Comparison of ENCODE assay signal across 16 mouse cellular contexts in the genomic region with DNA sequence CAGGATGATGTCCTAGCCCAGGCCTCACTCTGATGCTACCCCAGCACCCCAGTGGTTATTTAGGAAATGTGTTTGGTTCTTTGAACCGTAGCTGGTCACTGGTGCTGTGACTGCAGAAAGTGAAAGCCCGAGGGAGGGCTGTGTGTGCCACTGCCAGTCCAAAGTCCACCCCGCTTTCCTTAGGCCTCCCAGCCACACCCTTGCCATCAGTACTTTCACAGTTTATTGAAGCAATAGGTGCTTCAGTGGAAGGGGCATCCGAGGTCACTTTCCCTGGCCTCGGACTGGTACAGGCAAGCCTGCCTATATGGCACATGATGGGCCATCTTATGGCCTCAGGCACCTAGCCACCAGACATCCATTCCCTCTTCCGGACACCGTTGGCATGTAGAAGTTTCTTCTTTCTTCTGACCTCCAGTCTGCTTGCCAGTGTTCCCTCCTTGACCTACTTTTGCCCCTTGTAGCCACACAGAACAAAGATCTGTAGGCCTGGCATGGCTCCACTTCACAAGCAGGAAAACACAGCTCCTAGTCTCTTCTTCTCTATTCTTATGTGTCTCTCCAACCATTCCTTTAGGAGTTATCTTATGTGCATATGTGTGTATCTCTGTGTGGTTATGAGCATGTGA. TPM values are rescaled to one million over a fixed set of nuclear protein-coding genes. Genes with fewer than 3 reads are reported as not detected.
DNase-seq lines count a peak whose midpoint lies in the region; ATAC-seq and TF ChIP-seq lines count a peak whose summit lies in the region.
"Had no signal": no experiment of that assay in that cellular context is flagged by ENCODE, and none has a peak within 500 bp of the region (broad histone marks: within the 10 kb centered on the region; RNA-seq: fewer than 3 reads in every experiment).

No protein-coding gene starts in this region.

- H3K9me3 ChIP-seq in liver, embryonic 13.5 days (replicated peaks): no peaks in the 10 kb centered on the region
- no peaks in the 10 kb centered on the region for H3K9me3 ChIP-seq in stomach, embryonic 16.5 days (replicated peaks; ENCODE audit: control insufficient read depth, low read length)
- no peaks in the 10 kb centered on the region for H3K9me3 ChIP-seq in lung, postnatal 0 days (ENCODE audit: low read length)
- H3K9me3 ChIP-seq: forebrain, embryonic 12.5 days; limb, embryonic 10.5 days; midbrain, embryonic 12.5 days had no signal

- no peak overlapping the region for H3K4me2 ChIP-seq in liver, embryonic 13.5 days
- no peak overlapping the region for H3K4me2 ChIP-seq in stomach, embryonic 16.5 days (ENCODE audit: low read depth, low read length)
- no peak overlapping the region for H3K4me2 ChIP-seq in lung, postnatal 0 days (replicated peaks; ENCODE audit: low read depth, low read length)
- H3K4me2 ChIP-seq: forebrain, embryonic 12.5 days; midbrain, embryonic 12.5 days had no signal

- no peak overlapping the region for H3K4me3 ChIP-seq in liver, embryonic 13.5 days (replicated peaks)
- H3K4me3 ChIP-seq in stomach, embryonic 16.5 days (replicated peaks; ENCODE audit: low read length): no peak overlapping the region
- H3K4me3 ChIP-seq in lung, postnatal 0 days (ENCODE audit: low read depth, low read length): no peak overlapping the region
- H3K4me3 ChIP-seq: forebrain, embryonic 12.5 days; limb, embryonic 10.5 days; midbrain, embryonic 12.5 days had no signal

- no peak for TF ChIP-seq EP300 in lung, postnatal 0 days (IDR thresholded peaks at IDR 0.05)

- H3K27me3 ChIP-seq in liver, embryonic 13.5 days: no peaks in the 10 kb centered on the region
- H3K27me3 ChIP-seq in stomach, embryonic 16.5 days (ENCODE audit: control insufficient read depth, insufficient read depth, low read length): no peaks in the 10 kb centered on the region
- H3K27me3 ChIP-seq in lung, postnatal 0 days (replicated peaks; ENCODE audit: insufficient read depth, low read length): no peaks in the 10 kb centered on the region
- H3K27me3 ChIP-seq: forebrain, embryonic 12.5 days; midbrain, embryonic 12.5 days had no signal

- ATAC-seq in liver, embryonic 13.5 days (ENCODE audit: low read depth): 0 out of 2 replicates have a peak, but pooled peaks have one; percentile 39
- ATAC-seq in stomach, embryonic 16.5 days (ENCODE audit: insufficient read depth, low FRiP score): no peak
- no peak for ATAC-seq in activated CD4-positive, CD25-positive, alpha-beta regulatory T cell, adult 4 months
- ATAC-seq in lung, postnatal 0 days: no peak
- ATAC-seq: hindbrain, embryonic 16.5 days had no signal

- H3K9ac ChIP-seq in liver, embryonic 13.5 days: no peak overlapping the region
- H3K9ac ChIP-seq in stomach, embryonic 16.5 days (ENCODE audit: low read length): no peak overlapping the region
- no peak overlapping the region for H3K9ac ChIP-seq in lung, postnatal 0 days (replicated peaks; ENCODE audit: low read depth)
- H3K9ac ChIP-seq: forebrain, embryonic 12.5 days; midbrain, embryonic 12.5 days had no signal

- no peak for TF ChIP-seq CTCF in lung, postnatal 0 days (IDR thresholded peaks at IDR 0.05)

- H3K36me3 ChIP-seq in liver, embryonic 13.5 days: no peaks in the 10 kb centered on the region
- H3K36me3 ChIP-seq in stomach, embryonic 16.5 days (ENCODE audit: control insufficient read depth, insufficient read depth, low read length): no peaks in the 10 kb centered on the region
- H3K36me3 ChIP-seq in lung, postnatal 0 days (ENCODE audit: insufficient read depth, low read length): no peaks in the 10 kb centered on the region
- H3K36me3 ChIP-seq: forebrain, embryonic 12.5 days; limb, embryonic 10.5 days; midbrain, embryonic 12.5 days had no signal

- H3K27ac ChIP-seq in liver, embryonic 13.5 days: no peak overlapping the region
- peak overlapping the region; percentile 64 for H3K27ac ChIP-seq in stomach, embryonic 16.5 days (ENCODE audit: low read length)
- no peak overlapping the region for H3K27ac ChIP-seq in lung, postnatal 0 days (ENCODE audit: low read length)
- H3K27ac ChIP-seq: forebrain, embryonic 12.5 days; limb, embryonic 10.5 days; midbrain, embryonic 12.5 days had no signal

- WGBS in liver, embryonic 13.5 days (ENCODE audit: insufficient replicate concordance): 72% methylated on average over 7 of the region's 7 CpGs
- 78% methylated on average over 7 of the region's 7 CpGs for WGBS in stomach, embryonic 16.5 days
- 79% methylated on average over 7 of the region's 7 CpGs for WGBS in lung, postnatal 0 days

- 0 out of 2 replicates have a peak, but pooled peaks cover 8% of the 10 kb centered on the region for H3K4me1 ChIP-seq in liver, embryonic 13.5 days (replicated peaks)
- peaks cover 55% of the 10 kb centered on the region for H3K4me1 ChIP-seq in stomach, embryonic 16.5 days (ENCODE audit: control insufficient read depth, insufficient read depth, low read length)
- H3K4me1 ChIP-seq in lung, postnatal 0 days (ENCODE audit: insufficient read depth, low read depth, low read length): peaks cover 37% of the 10 kb centered on the region

- peak; percentile 42 for DNase-seq in adrenal gland, postnatal 14 days
- no peak for DNase-seq in adrenal gland, postnatal 25 days
- no peak for DNase-seq in liver, embryonic 13.5 days
- no peak for DNase-seq in liver
- peak; percentile 57 for DNase-seq in kidney, postnatal 10 days
- DNase-seq in lung, postnatal 0 days (ENCODE audit: low spot score): no peak
- DNase-seq: cerebellum, postnatal 25 days; heart, postnatal 4 days; lung, postnatal 4 days; right cerebral cortex, postnatal 25 days had no signal

RNA-seq across cellular contexts. Expression of gene Arntl, which starts 46.6 kb away (rescaled TPM):
- 30.6 and 41.6 TPM in 2 replicates for total RNA-seq in adrenal gland, postnatal 14 days (2021)
- total RNA-seq in adrenal gland, postnatal 25 days (2021): 5.4 and 13.8 TPM in 2 replicates
- polyA plus RNA-seq in liver, embryonic 13.5 days (2015; fragmentation: Nextera tagmentation; extraction: Ambion mirVana): 4.6 and 5.8 TPM in 2 replicates
- polyA plus RNA-seq in stomach, embryonic 16.5 days (2015; fragmentation: Nextera tagmentation; extraction: Ambion mirVana): 14.1 TPM in 2 replicates
- polyA plus RNA-seq in activated CD4-positive, CD25-positive, alpha-beta regulatory T cell, adult 4 months (2017; shearing (Covaris generic)): 10 to 100 TPM; 21.4 to 27.8 TPM
- 12.7 and 13.4 TPM in 2 replicates for polyA plus RNA-seq in lung, postnatal 0 days (2015; fragmentation: Nextera tagmentation; extraction: Ambion mirVana)

Comparison
In these comparisons a context has a peak if more than half of its experiments do, and no peak if none do; other contexts are left out.
1. DNase-seq: peak in adrenal gland, postnatal 14 days (single experiment) and kidney, postnatal 10 days (single experiment); none in adrenal gland, postnatal 25 days (single experiment), liver, embryonic 13.5 days (single experiment), liver (single experiment) and lung, postnatal 0 days (single experiment).